Mouse (Mus musculus) ES-Bruce4 (cell line): ENCODE data around the gene Fam227a.
A peak's percentile ranks its signal among the peaks of the same experiment; 100 is the strongest.

Source experiments
- CTCF ChIP-seq: IDR thresholded peaks from one replicate; pipeline ENCODE4 v1.8.1; 2011; ENCODE audit warnings: low read depth, low read length
- POLR2A ChIP-seq: IDR thresholded peaks from one replicate; pipeline ENCODE4 v1.8.1; 2011; ENCODE audit warnings: low read length; ENCODE audit not compliant: insufficient read depth

GRCm38 (mm10) chr15:79607757-79608156 lies 51.0 kb downstream of the Fam227a start:
- TF ChIP-seq CTCF (peak; percentile 6), POLR2A (no peak)
